Mouse (Mus musculus): ENCODE results near the gene Spock1.
"Not testable (repeated sequence)": the region's sequence is repeated elsewhere in the genome, so short reads cannot be mapped to it uniquely, and the experiment has no call there.

Spock1 gene

GRCm38 (mm10) chr13:57595032-57595760 lies 312.9 kb downstream of the Spock1 start:
- DNase-seq (ENCODE audit: low spot score): peak; percentile 49

GRCm38 (mm10) chr13:57589338-57589914 lies 318.7 kb downstream of the Spock1 start:
- DNase-seq (ENCODE audit: low spot score): not testable (repeated sequence)

DNA sequence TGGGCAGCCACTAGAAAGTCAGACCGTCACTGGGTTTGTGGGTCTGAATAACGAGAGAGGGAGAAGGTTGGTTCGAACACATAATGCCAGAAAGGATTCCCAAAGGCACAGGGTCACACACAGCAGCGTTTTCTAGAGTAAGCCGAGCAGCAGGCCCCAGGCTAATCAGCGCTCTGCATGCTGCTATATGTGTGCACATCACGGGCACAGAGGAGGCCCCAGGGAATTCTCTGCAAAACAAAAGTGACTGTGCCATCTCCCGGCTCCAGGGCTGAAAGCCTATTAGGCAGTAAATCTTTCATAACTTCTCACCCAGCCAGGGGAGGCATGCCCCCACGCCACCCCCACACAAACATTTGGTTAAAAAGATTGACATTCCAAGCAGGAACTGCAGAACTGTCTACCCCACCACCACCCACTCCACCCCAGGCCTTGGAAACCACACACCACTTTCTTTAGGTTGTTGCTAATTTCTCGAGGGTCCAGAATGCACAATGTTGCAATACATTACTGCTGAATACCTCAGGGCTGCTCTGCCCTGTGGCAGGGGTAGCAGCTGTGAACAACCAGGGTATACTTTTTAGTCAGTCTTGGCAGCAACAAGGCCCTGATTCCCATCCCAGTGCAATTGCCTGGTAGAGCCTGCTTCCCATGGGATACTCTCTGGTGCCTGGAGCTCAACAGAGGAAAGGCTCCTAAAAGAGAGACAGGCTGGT lies 319.4 kb downstream of the Spock1 start:
- DNase-seq (ENCODE audit: low spot score): peak; percentile 22

DNA sequence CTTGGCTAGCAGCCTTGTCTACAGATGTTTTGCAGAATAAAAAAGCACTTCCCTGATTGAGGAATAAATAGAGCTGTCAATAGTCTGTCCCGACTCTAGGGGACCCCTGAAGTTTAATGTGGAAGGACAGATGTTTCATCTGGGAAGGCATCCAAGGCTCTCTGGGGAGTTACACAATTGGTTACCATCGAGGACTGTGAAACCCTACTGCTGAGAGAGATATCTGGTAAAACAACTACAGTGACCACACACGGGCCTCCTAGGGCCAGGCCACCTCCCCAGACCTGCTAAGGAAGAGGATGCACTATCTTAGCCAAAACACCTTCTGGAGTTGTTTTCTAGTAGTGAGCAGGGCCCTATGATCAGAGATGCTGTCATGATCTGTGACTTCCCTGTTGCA lies 323.0 kb downstream of the Spock1 start:
- DNase-seq (ENCODE audit: low spot score): no peak

DNA sequence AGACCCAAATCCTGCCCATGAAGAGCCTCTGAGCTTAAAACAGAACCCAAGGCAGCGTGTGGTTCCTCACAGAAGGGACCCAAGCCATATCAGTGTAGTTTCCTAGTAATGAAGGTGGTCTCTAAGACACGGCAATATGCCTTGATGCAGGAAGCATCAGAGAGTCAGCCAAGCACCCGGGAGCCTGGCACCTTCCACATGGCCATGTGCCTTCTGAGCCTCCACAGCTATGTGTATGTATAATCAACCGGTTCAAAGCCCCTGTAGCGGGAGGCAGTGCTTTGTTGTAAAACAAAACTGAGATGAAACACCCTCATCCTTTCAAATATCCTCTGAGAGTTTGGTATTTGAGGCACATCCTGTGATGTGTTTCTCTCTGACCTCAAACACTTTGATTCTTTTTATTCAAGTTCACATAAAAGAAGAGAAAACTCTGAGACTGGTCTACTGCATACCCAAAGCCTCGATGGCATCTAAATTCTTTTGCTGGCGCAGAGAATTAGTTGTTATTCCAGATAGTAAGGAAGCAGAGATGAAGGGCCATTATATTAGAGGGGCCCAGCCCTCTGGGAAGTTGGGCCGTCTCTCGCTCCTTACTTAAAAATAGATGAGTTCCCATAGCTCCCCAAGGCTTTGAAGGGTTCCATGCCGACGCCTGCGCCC lies 325.7 kb downstream of the Spock1 start:
- DNase-seq (ENCODE audit: low spot score): no peak

DNA sequence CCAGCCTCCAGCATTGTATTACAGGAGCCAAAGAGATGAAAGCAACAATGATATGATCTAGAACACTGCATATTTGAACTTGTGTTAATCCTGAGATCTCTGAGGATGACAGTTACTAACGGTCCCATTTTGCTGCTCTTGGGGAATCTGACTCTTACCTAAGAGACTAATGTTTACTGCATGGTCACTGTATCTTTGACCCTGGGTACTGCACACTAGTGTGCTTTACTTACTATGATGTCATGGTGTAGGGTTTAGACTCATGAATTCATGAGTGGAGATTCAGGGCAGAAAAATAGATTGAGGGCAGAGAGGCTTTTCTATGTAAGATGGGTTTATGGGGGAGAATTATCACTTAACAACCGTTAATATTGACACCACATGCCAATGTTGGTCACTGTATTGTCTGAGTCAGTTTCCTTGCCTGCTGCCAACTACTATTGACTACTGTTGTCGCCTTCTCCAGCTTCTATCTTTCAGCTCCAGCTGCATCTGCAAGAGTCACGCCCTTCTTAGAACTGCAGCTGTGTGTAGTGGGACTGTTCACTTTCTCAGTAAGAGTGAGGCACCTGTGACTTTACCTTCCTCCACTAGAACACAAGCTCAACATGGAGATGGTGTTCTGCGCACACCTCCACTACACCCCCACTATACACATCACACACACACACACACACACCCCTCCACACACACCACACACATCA lies 330.4 kb downstream of the Spock1 start:
- DNase-seq (ENCODE audit: low spot score): no peak

- no peak for DNase-seq (ENCODE audit: low spot score)
These were observed 334.6 kb downstream of the Spock1 start for GRCm38 (mm10) chr13:57573501-57573900.

- no peak for DNase-seq (ENCODE audit: low spot score)
These were observed 339.7 kb downstream of the Spock1 start for GRCm38 (mm10) chr13:57568404-57568803.

DNA sequence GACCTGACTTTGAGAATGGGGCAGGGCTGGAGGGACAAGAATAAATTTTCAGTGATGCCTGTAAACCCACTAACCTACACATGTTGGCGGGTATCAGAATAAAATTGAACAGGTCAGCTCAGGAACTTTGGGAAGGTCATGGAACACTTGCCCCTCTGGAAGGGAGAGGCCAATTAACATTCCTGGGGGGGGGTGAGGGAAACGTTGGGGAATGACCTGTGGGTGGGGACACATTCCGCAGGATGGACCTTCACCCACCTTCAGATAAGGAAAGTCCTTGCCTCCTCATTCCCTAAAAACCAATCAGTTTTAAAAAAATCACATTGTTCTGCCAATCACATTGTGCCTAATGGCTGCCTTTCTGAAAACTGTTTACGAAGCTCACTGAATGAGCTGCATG lies 352.9 kb downstream of the Spock1 start:
- DNase-seq (ENCODE audit: low spot score): no peak

DNA sequence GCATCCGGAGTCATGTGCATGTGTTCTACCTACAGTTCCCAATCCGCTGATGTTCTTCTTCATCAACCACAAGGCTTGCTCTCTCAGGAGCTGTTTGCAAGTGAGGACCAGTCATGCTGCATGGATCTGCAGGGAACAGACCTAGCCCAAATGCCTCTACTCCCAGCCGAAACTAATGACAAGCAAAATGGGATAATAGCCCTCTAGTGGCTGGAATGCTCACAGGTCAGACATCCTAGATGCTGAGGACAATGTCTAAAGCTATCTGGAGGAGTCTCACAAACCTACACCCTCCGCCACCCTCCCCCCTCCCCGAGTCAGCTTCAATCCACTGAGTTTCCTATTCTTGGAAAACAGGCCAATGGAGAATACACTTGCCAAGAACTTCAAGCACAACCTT lies 358.4 kb downstream of the Spock1 start:
- DNase-seq (ENCODE audit: low spot score): no peak

GRCm38 (mm10) chr13:57536988-57537547 lies 371.1 kb downstream of the Spock1 start:
- no peak for DNase-seq (ENCODE audit: low spot score)

DNA sequence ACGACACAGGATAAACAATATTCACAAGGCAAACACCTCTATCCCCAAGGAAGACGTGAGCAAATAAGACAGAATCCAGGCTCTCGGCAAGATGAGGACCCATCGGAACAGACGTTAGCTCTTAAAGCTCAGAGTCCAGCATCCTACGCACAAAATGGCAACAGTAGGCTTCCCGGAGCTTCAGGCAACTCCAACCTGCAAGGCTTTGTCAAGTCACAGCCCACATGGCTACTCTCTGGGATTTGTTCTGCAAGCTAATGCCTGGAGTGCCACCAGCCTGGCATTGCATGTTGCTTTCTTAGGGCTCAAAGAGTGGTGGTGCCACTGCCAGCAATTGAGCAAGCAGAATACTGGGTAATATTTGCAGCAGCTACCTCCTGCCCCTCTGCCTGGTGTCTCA lies 373.8 kb downstream of the Spock1 start:
- DNase-seq (ENCODE audit: low spot score): no peak

- no peak for DNase-seq (ENCODE audit: low spot score)
These were observed 382.2 kb downstream of the Spock1 start for GRCm38 (mm10) chr13:57525946-57526345.

DNA sequence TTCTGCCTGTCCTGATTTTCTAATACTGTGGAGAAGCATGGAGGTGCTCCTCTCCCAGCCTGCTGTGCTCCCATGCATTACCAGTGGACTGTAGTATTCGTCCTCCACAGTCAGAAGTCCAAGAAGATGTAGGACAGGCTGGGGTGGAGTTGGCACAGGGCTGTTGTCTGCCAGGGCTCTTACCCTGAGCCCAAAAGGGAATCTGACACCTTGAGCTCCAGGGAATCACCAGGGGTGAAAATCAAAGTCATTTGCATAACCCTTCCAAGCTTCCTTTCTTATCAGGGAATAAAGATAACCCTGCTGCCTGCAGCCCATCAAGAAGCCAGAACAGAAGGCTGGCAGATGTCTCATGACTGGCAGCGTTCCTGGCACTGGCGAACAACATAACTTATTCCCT lies 383.6 kb downstream of the Spock1 start:
- no peak for DNase-seq (ENCODE audit: low spot score)

DNA sequence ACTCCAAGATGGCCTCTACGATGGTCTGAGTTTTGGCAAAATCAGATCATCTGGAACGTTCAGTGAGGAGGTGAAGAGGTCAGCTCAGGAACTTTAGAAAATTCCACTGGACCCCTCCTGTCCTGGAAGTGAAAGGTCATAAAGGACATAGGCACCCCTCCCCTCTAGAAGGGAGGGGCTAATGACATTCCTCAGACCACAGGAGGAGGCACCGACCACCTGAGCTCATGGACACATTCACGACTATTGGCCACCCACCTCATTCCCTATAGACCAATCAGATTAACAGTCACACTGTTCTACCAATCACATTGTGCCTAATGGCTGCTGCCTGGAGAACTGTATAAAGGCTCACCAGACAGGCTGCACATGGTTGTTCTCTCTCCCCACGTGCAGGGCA lies 384.8 kb downstream of the Spock1 start:
- DNase-seq (ENCODE audit: low spot score): no peak

- no peak for DNase-seq (ENCODE audit: low spot score)
These were observed 385.8 kb downstream of the Spock1 start for GRCm38 (mm10) chr13:57522319-57522718.

DNA sequence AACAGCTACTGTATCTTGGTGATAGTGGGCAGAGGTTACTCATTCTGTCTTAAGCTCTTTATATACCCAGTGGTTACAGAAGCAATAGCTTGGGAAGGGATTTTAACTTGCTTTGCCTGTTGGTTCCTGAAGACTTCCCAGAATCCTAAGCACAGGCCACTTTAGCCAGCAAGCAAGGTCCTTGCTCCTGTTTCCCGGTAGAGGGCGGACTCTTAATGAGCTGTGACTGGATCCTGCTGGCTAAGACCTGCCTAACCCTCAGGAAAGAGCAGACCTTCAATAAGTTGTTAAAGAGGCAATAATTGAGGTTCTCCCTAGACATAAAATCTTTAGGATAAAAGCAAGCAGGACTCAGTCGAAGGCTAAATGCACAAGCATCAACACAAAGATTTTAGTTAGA lies 387.0 kb downstream of the Spock1 start:
- no peak for DNase-seq (ENCODE audit: low spot score)

GRCm38 (mm10) chr13:57519790-57520189 lies 388.3 kb downstream of the Spock1 start:
- DNase-seq (ENCODE audit: low spot score): no peak

DNA sequence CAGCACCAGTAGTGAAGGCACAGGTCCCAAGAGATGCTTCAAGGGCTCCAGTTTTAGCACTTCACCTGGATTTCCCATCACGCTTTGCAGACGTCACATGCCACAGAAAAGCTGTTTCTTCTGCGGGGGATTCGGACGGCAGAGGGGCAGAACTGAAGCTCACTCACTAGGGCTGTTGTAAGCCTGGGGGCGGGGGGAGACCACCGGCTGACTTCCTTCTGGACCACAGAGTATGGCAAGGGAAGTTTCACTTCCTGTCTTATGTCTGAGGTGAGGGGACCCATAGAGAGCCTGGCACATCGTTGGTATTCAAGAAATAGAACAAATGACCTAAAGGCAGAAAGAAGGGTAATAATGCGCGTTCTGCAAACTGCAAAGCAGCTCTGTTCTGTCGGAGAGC lies 392.4 kb downstream of the Spock1 start:
- no peak for DNase-seq (ENCODE audit: low spot score)

DNA sequence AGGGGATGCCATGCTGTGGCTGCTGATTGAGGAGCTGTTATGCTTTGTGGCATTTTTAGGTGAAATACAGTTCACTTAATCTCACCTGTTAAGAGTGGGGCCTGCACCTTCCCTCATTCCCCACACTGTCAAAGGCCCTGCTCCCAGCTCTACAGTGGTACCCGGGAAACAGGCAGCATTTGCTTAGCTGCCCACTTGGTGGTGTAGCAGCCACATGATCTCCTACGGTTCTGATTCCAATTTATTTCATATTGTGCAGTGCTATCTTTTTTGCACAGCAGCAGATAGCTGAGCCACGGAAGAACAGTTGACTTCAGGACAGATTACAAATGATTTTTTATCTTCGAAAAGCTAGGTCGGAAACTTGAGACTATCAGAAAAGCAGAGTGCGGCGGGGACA lies 406.6 kb downstream of the Spock1 start:
- peak; percentile 27 for DNase-seq (ENCODE audit: low spot score)

- DNase-seq (ENCODE audit: low spot score): no peak
These were observed 411.4 kb downstream of the Spock1 start for GRCm38 (mm10) chr13:57496778-57497177.

GRCm38 (mm10) chr13:57494838-57495237 lies 413.3 kb downstream of the Spock1 start:
- DNase-seq (ENCODE audit: low spot score): no peak

Data from layer of hippocampus, adult 11-12 months (tissue).